Mouse (Mus musculus) hindbrain, embryonic 11.5 days (tissue): Measurements from ENCODE around the gene Phc2. TPM values are rescaled to one million over a fixed set of nuclear protein-coding genes. Genes with fewer than 3 reads are reported as not detected.

Source experiments
- ATAC-seq: fragments of 200-750 bp; cut with Nextera tagmentation; 2 replicates; pipeline ENCODE4 v1.8.0; 2017; ENCODE audit warnings: mild to moderate bottlenecking, moderate TSS enrichment, moderate library complexity; ENCODE audit not compliant: low FRiP score
- DNase-seq: peaks from one replicate; pipeline ENCODE4 v3.0.0-alpha.2; 2015; ENCODE audit warnings: low spot score
- H3K27ac ChIP-seq: fragments of 300-500 bp; sonication (generic); 2 replicates; pipeline ENCODE4 v1.5.1; 2014; ENCODE audit warnings: mild to moderate bottlenecking, low read depth, low read length
- H3K27me3 ChIP-seq: fragments of 300-500 bp; sonication (generic); 2 replicates; pipeline ENCODE4 v1.6.1; 2014; ENCODE audit warnings: mild to moderate bottlenecking, low read length, moderate library complexity, mixed read lengths; ENCODE audit not compliant: control insufficient read depth, insufficient read depth
- H3K36me3 ChIP-seq: fragments of 300-500 bp; sonication (generic); 2 replicates; pipeline ENCODE4 v1.6.1; 2014; ENCODE audit warnings: mild to moderate bottlenecking, low read length, moderate library complexity, mixed read lengths; ENCODE audit not compliant: control insufficient read depth, insufficient read depth
- H3K4me1 ChIP-seq: fragments of 300-500 bp; sonication (generic); replicated peaks from 2 replicates; pipeline ENCODE4 v1.6.1; 2014; ENCODE audit warnings: low read length, mixed read lengths; ENCODE audit not compliant: control insufficient read depth, insufficient read depth
- H3K4me2 ChIP-seq: fragments of 300-500 bp; sonication (generic); replicated peaks from 2 replicates; pipeline ENCODE4 v1.6.1; 2014; ENCODE audit warnings: mild to moderate bottlenecking, low read depth, low read length
- H3K4me3 ChIP-seq: fragments of 300-500 bp; sonication (generic); 2 replicates; pipeline ENCODE4 v1.5.1; 2014; ENCODE audit warnings: low read depth, low read length
- H3K9ac ChIP-seq: fragments of 300-500 bp; sonication (generic); 2 replicates; pipeline ENCODE4 v1.6.1; 2014; ENCODE audit warnings: low read depth, low read length
- H3K9me3 ChIP-seq: fragments of 300-500 bp; sonication (generic); 2 replicates; pipeline ENCODE4 v1.6.1; 2016; ENCODE audit warnings: low read length; ENCODE audit not compliant: control insufficient read depth
- WGBS: fragments of 180-500 bp; shearing (Covaris S2); extraction: QIAGEN DNeasy Blood & Tissue Kit; methylation state at CpG from one replicate; pipeline ENCODE4 v1.1.7; 2014; 5-methylcytosine and 5-hydroxymethylcytosine counted together
- polyA plus RNA-seq: library from polyadenylated mRNA; unstranded; fragments of >200 nt; fragmentation: Nextera tagmentation; extraction: Ambion mirVana; gene quantifications from 2 replicates; pipeline ENCODE4 v1.2.1, GENCODE M21; 2014

Phc2 gene
- polyA plus RNA-seq, 1 experiment from 2014 or later = 46.8 TPM

GRCm38 (mm10) chr4:128723431-128723830 lies 68.9 kb downstream of the Phc2 start:
- H3K9me3 ChIP-seq = no peaks in the 10 kb centered on the region
- H3K27me3 ChIP-seq = 0 out of 2 replicates have a peak, but pooled peaks cover 2% of the 10 kb centered on the region
- H3K36me3 ChIP-seq = no peaks in the 10 kb centered on the region
- H3K4me3 ChIP-seq = no peak overlapping the region
- peak overlapping the region; percentile 11; the same call in 1 of the 2 replicates for H3K27ac ChIP-seq
- no peak for DNase-seq
- ATAC-seq = no peak
- no peak overlapping the region for H3K9ac ChIP-seq
- H3K4me2 ChIP-seq = no peak overlapping the region
- H3K4me1 ChIP-seq = peaks cover 21% of the 10 kb centered on the region
- 76% methylated on average over 13 of the region's 13 CpGs for WGBS

- peaks cover 25% of the 10 kb centered on the region for H3K4me1 ChIP-seq
- no peak overlapping the region for H3K9ac ChIP-seq
- H3K4me3 ChIP-seq = no peak overlapping the region
- DNase-seq = no peak
- H3K27me3 ChIP-seq = 0 out of 2 replicates have a peak, but pooled peaks cover 2% of the 10 kb centered on the region
- 68% methylated on average over 7 of the region's 7 CpGs for WGBS
- ATAC-seq = no peak
- no peaks in the 10 kb centered on the region for H3K36me3 ChIP-seq
- peak overlapping the region; percentile 11; the same call in 1 of the 2 replicates for H3K27ac ChIP-seq
- H3K4me2 ChIP-seq = no peak overlapping the region
- H3K9me3 ChIP-seq = no peaks in the 10 kb centered on the region
These were observed 69.6 kb downstream of the Phc2 start for GRCm38 (mm10) chr4:128724059-128724458.

DNA sequence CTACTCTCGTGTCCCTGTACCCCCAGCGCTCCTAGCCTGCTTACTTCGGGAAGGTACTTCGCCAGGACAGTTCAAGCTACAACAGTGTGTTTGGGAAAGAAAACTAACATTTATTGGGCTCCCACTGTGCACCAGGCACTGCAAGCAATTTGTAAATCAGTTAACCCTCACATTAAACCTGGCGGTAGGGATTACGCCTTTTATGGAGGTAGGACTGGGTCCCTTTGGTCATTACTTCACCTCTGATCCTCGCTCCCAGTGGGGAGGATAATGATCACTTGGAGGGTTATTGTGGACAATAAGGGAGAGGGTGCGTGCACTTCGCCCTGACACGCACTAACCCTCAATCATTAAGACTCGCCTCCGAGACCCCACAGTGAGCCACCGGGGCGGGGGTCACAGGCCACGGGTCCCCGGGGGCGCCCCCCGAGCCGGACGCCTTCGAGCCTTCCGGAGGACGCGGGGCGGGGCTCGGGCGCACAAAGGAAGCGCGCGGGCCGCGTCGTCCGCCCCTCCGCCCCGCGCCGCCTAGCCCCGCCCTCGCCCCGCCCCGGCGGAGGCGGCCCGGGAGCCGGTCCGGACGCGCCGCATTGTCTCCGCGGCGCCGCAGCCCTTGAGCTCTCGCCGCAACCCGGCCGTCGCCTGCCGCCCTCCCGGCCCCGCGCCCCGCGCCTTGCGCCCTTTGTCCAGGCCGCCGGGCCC lies 72.7 kb downstream of the Phc2 start:
- WGBS = 4% methylated on average over 43 of the region's 68 CpGs
- peak overlapping the region; percentile 100 for H3K9ac ChIP-seq
- H3K27ac ChIP-seq = peak overlapping the region; percentile 96
- 0 out of 2 replicates have a peak, but pooled peaks cover 2% of the 10 kb centered on the region for H3K27me3 ChIP-seq
- peak; percentile 92 for DNase-seq
- H3K9me3 ChIP-seq = no peaks in the 10 kb centered on the region
- peak overlapping the region; percentile 98 for H3K4me2 ChIP-seq
- ATAC-seq = peak; percentile 90
- peaks cover 15% of the 10 kb centered on the region for H3K4me1 ChIP-seq
- peak overlapping the region; percentile 99 for H3K4me3 ChIP-seq
- no peaks in the 10 kb centered on the region for H3K36me3 ChIP-seq

DNA sequence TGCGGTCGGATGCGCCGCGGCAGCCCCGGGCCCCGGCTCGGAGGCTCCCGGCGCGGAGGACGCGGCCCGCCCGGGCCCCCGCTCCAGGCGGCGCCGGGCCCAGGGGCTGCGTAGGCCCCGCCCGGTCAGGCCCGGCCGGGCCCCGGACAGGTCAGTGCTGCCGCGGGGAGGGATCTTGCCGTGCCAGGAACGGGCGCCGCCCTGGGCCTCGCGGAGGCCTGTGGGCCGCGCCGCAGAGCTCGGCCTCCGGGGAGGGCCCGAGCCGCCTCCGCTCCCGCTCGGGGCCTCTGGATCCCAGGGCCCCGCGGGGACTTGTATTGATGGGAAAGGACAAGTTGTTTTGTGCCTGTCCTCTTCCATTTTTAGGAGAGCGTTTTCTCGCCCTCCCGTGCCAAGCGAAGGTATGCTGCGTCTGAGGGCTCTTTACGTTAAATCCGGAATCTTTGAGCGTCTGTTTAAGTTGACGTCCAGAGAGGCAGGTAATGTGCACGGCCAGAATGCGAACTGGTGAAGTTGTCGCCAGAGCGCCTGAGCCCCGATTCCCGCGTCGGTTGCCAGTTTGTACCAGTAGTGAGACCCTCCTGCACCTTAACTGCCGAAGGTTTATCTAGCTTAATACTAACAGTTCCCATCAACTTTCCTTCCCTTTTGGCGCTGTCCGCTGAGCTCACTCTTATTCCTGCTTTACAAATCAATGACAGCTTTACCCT lies 73.4 kb downstream of the Phc2 start:
- DNase-seq (peak; percentile 59), ATAC-seq (peak; percentile 66)
- Histone ChIP-seq H3K4me1 (peaks cover 13% of the 10 kb centered on the region), H3K36me3 (no peaks in the 10 kb centered on the region), H3K4me2 (peak overlapping the region; percentile 98), H3K4me3 (peak overlapping the region; percentile 99), H3K27ac (peak overlapping the region; percentile 96), H3K9ac (peak overlapping the region; percentile 100), H3K27me3 (0 out of 2 replicates have a peak, but pooled peaks cover 2% of the 10 kb centered on the region), H3K9me3 (no peaks in the 10 kb centered on the region)
- WGBS = 2% methylated on average over 49 of the region's 65 CpGs

DNA sequence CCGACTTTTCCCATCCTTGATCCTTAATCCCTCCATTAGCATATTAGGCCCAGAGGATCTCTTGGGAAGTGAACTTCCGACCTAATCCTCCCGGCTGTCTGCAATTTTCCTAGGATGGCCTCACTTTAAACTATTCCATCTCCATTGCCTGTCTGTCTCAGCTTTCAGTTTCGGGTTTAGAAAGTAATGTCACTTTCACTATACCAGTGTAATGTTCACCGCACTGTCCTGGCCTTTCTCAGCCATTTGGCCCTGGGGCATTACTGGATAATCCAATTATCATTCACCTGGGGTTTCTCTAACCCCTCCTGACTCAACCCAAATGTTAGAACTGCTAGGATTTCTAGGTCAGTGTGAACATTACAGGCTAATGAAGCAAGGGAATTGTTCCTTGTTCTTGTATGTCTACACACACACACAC lies 73.9 kb downstream of the Phc2 start:
- Histone ChIP-seq H3K9ac (peak overlapping the region; percentile 100), H3K4me3 (peak overlapping the region; percentile 99), H3K4me2 (peak overlapping the region; percentile 98), H3K27ac (peak overlapping the region; percentile 96), H3K4me1 (peaks cover 16% of the 10 kb centered on the region), H3K36me3 (0 out of 2 replicates have a peak, but pooled peaks cover 2% of the 10 kb centered on the region), H3K27me3 (0 out of 2 replicates have a peak, but pooled peaks cover 2% of the 10 kb centered on the region), H3K9me3 (no peaks in the 10 kb centered on the region)
- WGBS = 0% methylated on average over 5 of the region's 5 CpGs
- ATAC-seq (no peak), DNase-seq (no peak)

DNA sequence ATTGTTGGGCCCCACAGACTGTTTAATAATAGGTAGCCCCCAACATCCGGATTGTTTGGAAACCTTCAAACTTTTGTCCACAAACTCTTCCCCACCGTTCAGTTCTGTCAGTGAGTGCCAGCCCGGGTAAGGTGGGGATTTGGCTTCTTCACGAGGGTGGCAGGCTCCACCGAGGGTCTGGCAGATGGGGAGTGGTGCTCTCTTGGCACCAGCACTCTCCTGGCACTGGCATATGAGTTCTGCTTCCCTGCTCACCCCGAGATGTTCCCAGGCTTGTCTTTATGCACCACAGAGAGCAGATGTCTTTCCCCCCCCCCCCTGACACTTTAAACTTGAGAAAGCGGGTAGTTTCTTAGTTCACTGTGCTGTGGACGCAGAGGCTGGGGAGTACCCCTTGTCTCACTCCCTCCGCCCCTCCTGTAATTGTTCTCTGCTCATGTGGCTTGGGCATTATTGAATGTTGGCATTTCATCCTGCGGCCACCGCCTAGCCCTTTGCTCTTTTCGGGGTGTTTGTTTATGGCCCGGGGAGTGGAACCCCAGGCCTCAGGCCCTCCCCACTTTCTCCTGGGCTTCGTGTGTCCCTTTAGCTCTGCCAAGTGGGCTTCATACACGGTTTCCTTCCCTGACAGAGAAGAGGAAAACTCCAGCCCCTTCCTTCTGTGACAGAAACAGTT lies 74.7 kb downstream of the Phc2 start:
- H3K4me3 ChIP-seq = peak overlapping the region; percentile 99
- ATAC-seq (no peak), DNase-seq (no peak)
- H3K4me1 ChIP-seq = peaks cover 22% of the 10 kb centered on the region
- H3K27me3 ChIP-seq = 0 out of 2 replicates have a peak, but pooled peaks cover 2% of the 10 kb centered on the region
- H3K9ac ChIP-seq = peak overlapping the region; percentile 100
- H3K36me3 ChIP-seq = 0 out of 2 replicates have a peak, but pooled peaks cover 2% of the 10 kb centered on the region
- H3K9me3 ChIP-seq = no peaks in the 10 kb centered on the region
- peak overlapping the region; percentile 98 for H3K4me2 ChIP-seq
- 12% methylated on average over 15 of the region's 15 CpGs for WGBS
- peak overlapping the region; percentile 54; the same call in 1 of the 2 replicates for H3K27ac ChIP-seq

GRCm38 (mm10) chr4:128729709-128730037 lies 75.2 kb downstream of the Phc2 start:
- Histone ChIP-seq H3K9ac (peak overlapping the region; percentile 100), H3K36me3 (0 out of 2 replicates have a peak, but pooled peaks cover 2% of the 10 kb centered on the region), H3K27ac (peak overlapping the region; percentile 54; the same call in 1 of the 2 replicates), H3K4me2 (peak overlapping the region; percentile 98), H3K9me3 (no peaks in the 10 kb centered on the region), H3K27me3 (0 out of 2 replicates have a peak, but pooled peaks cover 2% of the 10 kb centered on the region), H3K4me1 (peaks cover 27% of the 10 kb centered on the region), H3K4me3 (peak overlapping the region; percentile 99)
- DNase-seq (no peak), ATAC-seq (no peak)
- 22% methylated on average over 5 of the region's 5 CpGs for WGBS

- peaks cover 29% of the 10 kb centered on the region for H3K4me1 ChIP-seq
- peak overlapping the region; percentile 100; the same call in 1 of the 2 replicates for H3K9ac ChIP-seq
- DNase-seq = no peak
- H3K4me2 ChIP-seq = peak overlapping the region; percentile 98
- H3K9me3 ChIP-seq = no peaks in the 10 kb centered on the region
- no peaks in the 10 kb centered on the region for H3K27me3 ChIP-seq
- H3K27ac ChIP-seq = no peak overlapping the region
- 0 out of 2 replicates have a peak, but pooled peaks cover 2% of the 10 kb centered on the region for H3K36me3 ChIP-seq
- H3K4me3 ChIP-seq = peak overlapping the region; percentile 99
- WGBS = 79% methylated on average over 6 of the region's 6 CpGs
- ATAC-seq = no peak
These were observed 75.8 kb downstream of the Phc2 start for GRCm38 (mm10) chr4:128730271-128730670.
